Mouse (Mus musculus) small intestine, adult 2 months (tissue): ENCODE data around the gene Gm16181.
A peak's percentile ranks its signal among the peaks of the same experiment; 100 is the strongest.

Source experiments
- CTCF ChIP-seq: fragments of 200-500 bp; IDR thresholded peaks from 2 replicates; pipeline ENCODE4 v1.5.1; 2012; ENCODE audit warnings: low read depth, mild to moderate bottlenecking, control low read depth, inconsistent platforms, low read length, moderate library complexity, mixed read lengths; ENCODE audit not compliant: insufficient replicate concordance, insufficient read length; ENCODE audit errors: extremely low read depth
- POLR2A ChIP-seq: fragments of 200-500 bp; IDR thresholded peaks from 2 replicates; pipeline ENCODE4 v1.6.1; 2012; ENCODE audit warnings: low read depth, mild to moderate bottlenecking, control low read depth, inconsistent platforms, low read length, moderate library complexity

DNA sequence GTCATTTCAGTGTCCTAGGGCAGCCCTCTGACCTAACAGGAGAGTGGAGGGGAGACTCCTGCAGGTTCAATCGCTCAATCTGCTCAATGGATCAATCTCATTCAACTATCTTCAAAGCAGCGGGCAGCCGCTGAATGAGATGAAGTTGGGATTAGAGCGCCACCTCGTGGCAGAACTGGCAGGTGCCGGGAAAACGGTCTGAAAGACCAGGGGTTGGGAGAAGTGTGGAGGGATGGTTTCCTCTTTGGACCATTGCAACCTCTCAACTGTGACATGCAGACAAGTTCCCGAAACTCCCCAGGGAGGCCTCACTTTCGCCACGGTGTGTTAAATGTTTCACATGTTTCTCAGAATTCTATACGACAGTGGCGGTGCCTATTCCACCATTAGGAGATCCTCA is 11.4 kb downstream of the Gm16181 start:
- TF ChIP-seq CTCF (peak; percentile 91), POLR2A (no peak)
